Mouse (Mus musculus) midbrain, embryonic 16.5 days (tissue): ENCODE results near the gene Itgb8. TPM values are rescaled to one million over a fixed set of nuclear protein-coding genes. Genes with fewer than 3 reads are reported as not detected.
A peak's percentile ranks its signal among the peaks of the same experiment; 100 is the strongest.

Experiments
- ATAC-seq: fragments of 200-750 bp; cut with Nextera tagmentation; 2 replicates; pipeline ENCODE4 v1.8.0; 2017; ENCODE audit warnings: moderate TSS enrichment
- H3K27ac ChIP-seq: fragments of 300-500 bp; sonication (generic); 2 replicates; pipeline ENCODE4 v1.5.1; 2014; ENCODE audit warnings: mild to moderate bottlenecking, low read length, mixed read lengths
- H3K27me3 ChIP-seq: fragments of 300-500 bp; sonication (generic); 2 replicates; pipeline ENCODE4 v1.6.1; 2014; ENCODE audit warnings: low read depth, low read length, mixed read lengths; ENCODE audit not compliant: control insufficient read depth, insufficient read depth
- H3K36me3 ChIP-seq: fragments of 300-500 bp; sonication (generic); 2 replicates; pipeline ENCODE4 v1.6.1; 2014; ENCODE audit warnings: mild to moderate bottlenecking, low read length, moderate library complexity, mixed read lengths; ENCODE audit not compliant: control insufficient read depth, insufficient read depth
- H3K4me1 ChIP-seq: fragments of 300-500 bp; sonication (generic); 2 replicates; pipeline ENCODE4 v1.6.1; 2014; ENCODE audit warnings: mild to moderate bottlenecking, low read length, mixed read lengths; ENCODE audit not compliant: control insufficient read depth, insufficient read depth
- H3K4me2 ChIP-seq: fragments of 300-500 bp; sonication (generic); 2 replicates; pipeline ENCODE4 v1.6.1; 2014; ENCODE audit warnings: mild to moderate bottlenecking, low read length, mixed read lengths
- H3K4me3 ChIP-seq: fragments of 300-500 bp; sonication (generic); 2 replicates; pipeline ENCODE4 v1.5.1; 2014; ENCODE audit warnings: low read depth, mild to moderate bottlenecking, low read length, moderate library complexity, mixed read lengths
- H3K9ac ChIP-seq: fragments of 300-500 bp; sonication (generic); 2 replicates; pipeline ENCODE4 v1.6.1; 2014; ENCODE audit warnings: low read depth, low read length, mixed read lengths
- H3K9me3 ChIP-seq: fragments of 300-500 bp; sonication (generic); replicated peaks from 2 replicates; pipeline ENCODE4 v1.6.1; 2014; ENCODE audit warnings: mild to moderate bottlenecking, low read length, mixed read lengths; ENCODE audit not compliant: control insufficient read depth, poor library complexity, severe bottlenecking
- WGBS: fragments of 180-500 bp; shearing (Covaris S2); extraction: QIAGEN DNeasy Blood & Tissue Kit; methylation state at CpG from one replicate; pipeline ENCODE4 v1.1.7; 2014; 5-methylcytosine and 5-hydroxymethylcytosine counted together
- polyA plus RNA-seq: library from polyadenylated mRNA; unstranded; fragments of >200 nt; fragmentation: Nextera tagmentation; extraction: Ambion mirVana; gene quantifications from 2 replicates; pipeline ENCODE4 v1.2.1, GENCODE M21; 2015

Gene Itgb8
- polyA plus RNA-seq, 1 experiment from 2014 or later, result 10.3 TPM

DNA sequence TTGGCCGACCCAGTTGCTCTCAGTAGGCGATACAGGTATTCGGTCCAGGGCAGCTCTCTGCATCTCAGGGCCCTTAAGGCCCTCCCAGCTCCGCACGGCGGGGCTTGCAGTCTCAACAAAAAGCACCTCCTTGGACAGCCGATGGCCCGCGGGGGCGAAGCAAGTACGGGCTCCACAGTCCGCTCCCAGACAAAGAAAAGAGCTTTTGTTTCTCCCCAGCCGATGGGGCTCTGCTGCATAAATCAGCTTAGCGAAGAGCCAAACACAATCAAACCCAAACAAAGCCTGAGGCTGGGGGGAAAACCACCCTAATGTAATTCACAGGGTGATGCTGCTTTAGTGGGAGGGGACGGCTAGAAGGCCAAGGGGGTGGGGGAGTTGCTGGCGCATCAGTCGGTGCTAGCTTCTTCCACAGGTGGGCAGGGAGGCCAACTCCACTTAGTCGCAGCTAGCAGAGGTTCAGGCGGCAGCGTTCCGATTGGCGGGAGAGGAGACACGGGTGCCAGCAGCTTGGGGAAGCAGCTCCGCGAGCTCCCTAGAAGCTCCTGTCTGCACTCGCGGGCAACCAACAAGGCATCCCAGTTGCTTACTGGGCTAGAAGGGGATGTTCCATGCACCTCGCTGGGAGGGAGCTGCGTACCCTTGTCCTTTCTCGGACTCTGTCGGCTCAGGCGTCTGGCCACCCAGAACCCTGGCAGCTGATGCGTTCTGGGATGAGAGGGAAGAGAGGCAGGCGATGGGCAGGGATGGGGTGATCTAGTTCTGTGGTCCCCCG is 494 bp downstream of the Itgb8 start:
- WGBS, result under 1% methylated on average over 35 of the region's 35 CpGs
- Histone ChIP-seq H3K4me2 (peak overlapping the region; percentile 57), H3K4me1 (peaks cover 25% of the 10 kb centered on the region), H3K9me3 (no peaks in the 10 kb centered on the region), H3K27ac (peak overlapping the region; percentile 95), H3K9ac (peak overlapping the region; percentile 77), H3K4me3 (peak overlapping the region; percentile 58), H3K36me3 (no peaks in the 10 kb centered on the region), H3K27me3 (no peaks in the 10 kb centered on the region)
- ATAC-seq, result peak; percentile 88

GRCm38 (mm10) chr12:119237241-119237920 is 1.2 kb downstream of the Itgb8 start:
- Histone ChIP-seq H3K9me3 (no peaks in the 10 kb centered on the region), H3K4me3 (peak overlapping the region; percentile 58), H3K36me3 (no peaks in the 10 kb centered on the region), H3K9ac (peak overlapping the region; percentile 77), H3K4me1 (peaks cover 25% of the 10 kb centered on the region), H3K27me3 (no peaks in the 10 kb centered on the region), H3K27ac (peak overlapping the region; percentile 95), H3K4me2 (peak overlapping the region; percentile 57)
- WGBS, result 0% methylated on average over 13 of the region's 13 CpGs
- peak; percentile 61 for ATAC-seq

DNA sequence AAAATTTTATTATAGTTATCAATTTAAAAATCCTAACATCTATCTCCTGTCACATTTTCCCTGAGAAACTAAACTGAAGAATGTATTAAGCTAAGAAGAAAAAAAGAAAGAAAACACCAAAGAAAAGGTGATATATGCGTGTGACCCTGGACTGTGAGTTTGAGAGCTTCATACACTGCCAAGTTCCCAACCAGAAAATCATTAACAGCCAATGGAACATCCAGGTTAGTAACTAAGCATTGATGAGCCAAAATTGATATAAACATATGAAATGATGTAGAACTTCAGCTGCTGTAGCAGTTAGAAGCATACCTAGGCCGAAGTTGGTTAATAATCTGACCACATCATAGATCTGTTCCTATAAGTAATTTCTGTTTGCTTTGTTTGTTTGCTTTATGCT is 6.8 kb downstream of the Itgb8 start:
- Histone ChIP-seq H3K27me3 (no peaks in the 10 kb centered on the region), H3K9ac (no peak overlapping the region), H3K4me1 (peaks cover 12% of the 10 kb centered on the region), H3K27ac (no peak overlapping the region), H3K4me2 (no peak overlapping the region), H3K36me3 (no peaks in the 10 kb centered on the region), H3K4me3 (no peak overlapping the region), H3K9me3 (no peaks in the 10 kb centered on the region)
- WGBS, result 95% methylated on average over 2 of the region's 2 CpGs
- no peak for ATAC-seq

DNA sequence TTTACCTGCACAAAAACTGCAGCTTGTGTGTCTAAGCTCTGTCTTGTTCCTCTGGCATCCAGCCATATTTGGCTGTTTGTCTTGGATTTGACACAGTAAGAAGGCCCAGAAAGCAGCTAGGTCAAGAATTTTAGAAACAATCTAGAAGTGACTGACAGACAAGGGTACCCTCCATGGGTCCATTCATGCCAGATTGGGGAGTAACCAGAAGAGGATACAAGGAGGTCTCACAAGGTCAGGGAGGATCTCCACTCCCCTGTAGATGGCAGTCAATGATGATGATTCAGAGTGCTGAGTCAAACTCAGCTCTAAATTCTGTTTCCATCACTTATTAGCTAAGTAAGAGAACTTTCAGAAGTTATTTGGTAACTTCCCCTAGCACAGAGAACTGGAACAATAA is 8.2 kb downstream of the Itgb8 start:
- no peak for ATAC-seq

GRCm38 (mm10) chr12:119229601-119230000 is 9.0 kb downstream of the Itgb8 start:
- H3K4me2 ChIP-seq, result no peak overlapping the region
- H3K4me1 ChIP-seq, result peaks cover under 1% of the 10 kb centered on the region; the same call in 1 of the 2 replicates
- no peak overlapping the region for H3K9ac ChIP-seq
- WGBS, result 60% methylated on average over 2 of the region's 2 CpGs
- no peaks in the 10 kb centered on the region for H3K9me3 ChIP-seq
- H3K36me3 ChIP-seq, result no peaks in the 10 kb centered on the region
- H3K27ac ChIP-seq, result no peak overlapping the region
- H3K4me3 ChIP-seq, result no peak overlapping the region
- no peak for ATAC-seq
- no peaks in the 10 kb centered on the region for H3K27me3 ChIP-seq

More for the DNA sequence above, 8.2 kb downstream of the Itgb8 start:
- Histone ChIP-seq H3K27me3 (no peaks in the 10 kb centered on the region), H3K4me1 (peaks cover 5% of the 10 kb centered on the region; the same call in 1 of the 2 replicates), H3K4me2 (no peak overlapping the region), H3K9ac (no peak overlapping the region), H3K36me3 (no peaks in the 10 kb centered on the region), H3K4me3 (no peak overlapping the region), H3K9me3 (no peaks in the 10 kb centered on the region), H3K27ac (no peak overlapping the region)

DNA sequence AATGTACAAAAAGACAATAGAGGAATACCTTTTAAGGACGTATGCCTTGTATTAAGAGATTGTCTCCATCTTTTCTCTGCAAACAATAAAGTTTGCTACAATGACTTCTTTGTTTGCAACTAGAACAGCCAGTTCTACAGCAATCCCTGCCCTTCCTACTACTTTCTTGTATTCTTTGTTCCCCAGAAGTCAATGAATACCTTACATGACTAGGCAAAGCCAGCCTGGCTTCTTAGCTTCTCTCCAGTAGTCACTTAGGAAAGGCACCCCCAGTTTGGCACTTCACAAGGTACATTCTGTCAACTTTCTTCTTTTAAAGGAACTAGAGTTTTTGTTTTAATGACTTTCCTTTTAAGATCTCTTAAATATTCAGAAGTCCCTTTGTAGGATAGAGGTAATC is 10.7 kb downstream of the Itgb8 start:
- Histone ChIP-seq H3K27me3 (no peaks in the 10 kb centered on the region), H3K36me3 (no peaks in the 10 kb centered on the region), H3K9ac (no peak overlapping the region), H3K4me2 (no peak overlapping the region), H3K4me3 (no peak overlapping the region), H3K27ac (no peak overlapping the region), H3K4me1 (no peaks in the 10 kb centered on the region), H3K9me3 (no peaks in the 10 kb centered on the region)
- no peak for ATAC-seq
- 59% methylated on average over 1 of the region's 1 CpGs for WGBS

GRCm38 (mm10) chr12:119224699-119225098 is 13.9 kb downstream of the Itgb8 start:
- ATAC-seq, result no peak
- H3K9ac ChIP-seq, result no peak overlapping the region
- no peaks in the 10 kb centered on the region for H3K27me3 ChIP-seq
- no peaks in the 10 kb centered on the region for H3K36me3 ChIP-seq
- no peak overlapping the region for H3K4me2 ChIP-seq
- no peak overlapping the region for H3K4me3 ChIP-seq
- H3K4me1 ChIP-seq, result no peaks in the 10 kb centered on the region
- no peak overlapping the region for H3K27ac ChIP-seq
- no peaks in the 10 kb centered on the region for H3K9me3 ChIP-seq

DNA sequence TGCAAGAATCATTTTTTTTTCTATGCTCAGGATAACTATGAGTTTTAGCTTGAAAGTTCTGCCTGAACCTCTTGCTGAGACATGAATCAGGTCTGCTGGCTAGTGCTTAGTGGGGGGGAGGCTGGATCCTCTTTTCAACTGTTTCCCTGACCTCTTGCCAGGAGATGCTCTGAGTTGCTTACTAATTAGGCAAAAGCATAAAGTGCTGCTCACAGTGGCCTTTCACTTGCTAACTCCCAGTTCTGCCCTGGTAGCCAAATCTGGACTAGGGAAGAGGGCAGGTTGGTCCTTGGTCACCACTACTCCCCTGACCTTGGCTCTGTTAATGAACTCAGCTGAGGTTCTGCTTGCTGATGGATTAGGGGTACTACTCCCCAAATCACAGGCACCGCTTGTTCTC is 19.2 kb downstream of the Itgb8 start:
- ATAC-seq, result peak; percentile 76
- H3K36me3 ChIP-seq, result no peaks in the 10 kb centered on the region
- WGBS, result 92% methylated on average over 1 of the region's 1 CpGs

GRCm38 (mm10) chr12:119217700-119218265 is 20.8 kb downstream of the Itgb8 start:
- Histone ChIP-seq H3K9ac (no peak overlapping the region), H3K9me3 (no peaks in the 10 kb centered on the region), H3K36me3 (no peaks in the 10 kb centered on the region), H3K4me1 (no peaks in the 10 kb centered on the region), H3K27ac (no peak overlapping the region), H3K4me3 (no peak overlapping the region), H3K4me2 (no peak overlapping the region), H3K27me3 (no peaks in the 10 kb centered on the region)
- ATAC-seq, result no peak

More for the DNA sequence above, 19.2 kb downstream of the Itgb8 start:
- Histone ChIP-seq H3K9ac (no peak overlapping the region), H3K4me2 (no peak overlapping the region), H3K27ac (no peak overlapping the region), H3K4me1 (no peaks in the 10 kb centered on the region), H3K9me3 (no peaks in the 10 kb centered on the region), H3K27me3 (no peaks in the 10 kb centered on the region), H3K4me3 (no peak overlapping the region)
